10 mouse cellular contexts compared by ENCODE assay signal in the genomic region with DNA sequence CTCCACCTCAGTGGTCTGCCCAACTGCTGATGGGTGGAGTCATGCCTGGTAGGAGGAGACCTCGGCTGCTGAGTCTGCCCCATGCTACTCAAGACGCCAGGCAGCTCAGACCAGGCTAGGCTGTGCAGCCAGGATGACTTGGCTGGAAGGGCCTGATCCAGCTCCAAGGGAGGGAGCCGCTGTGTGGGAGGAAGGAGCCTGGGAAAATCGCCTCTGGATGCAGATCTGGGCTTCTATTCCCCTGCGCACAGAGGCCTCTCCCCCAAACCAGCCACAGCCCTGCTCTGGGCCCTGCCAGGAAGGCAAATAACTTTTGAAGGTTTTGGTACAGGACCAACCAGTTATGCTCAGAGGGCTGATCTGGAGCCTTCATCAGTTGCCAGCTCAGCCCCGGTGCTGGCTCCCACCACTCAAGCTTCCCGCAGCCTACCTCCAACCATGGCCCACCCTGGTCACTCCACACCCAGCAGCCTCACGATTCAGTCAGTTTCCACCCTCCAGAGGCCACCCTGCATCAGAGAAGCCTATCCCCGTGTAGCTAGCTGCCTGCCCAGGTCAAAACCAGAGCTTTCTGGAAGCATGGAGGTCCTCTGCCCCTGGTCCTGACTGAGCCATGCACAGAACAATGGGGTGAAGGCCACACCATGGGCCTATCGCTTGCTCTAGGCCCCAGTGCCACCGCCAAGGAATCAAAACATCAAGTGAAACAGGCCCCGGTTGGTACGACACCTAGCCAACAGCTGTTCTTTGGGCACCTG. TPM values are rescaled to one million over a fixed set of nuclear protein-coding genes. Genes with fewer than 3 reads are reported as not detected.
DNase-seq lines count a peak whose midpoint lies in the region; ATAC-seq and TF ChIP-seq lines count a peak whose summit lies in the region.
"Had no signal": no experiment of that assay in that cellular context is flagged by ENCODE, and none has a peak within 500 bp of the region (broad histone marks: within the 10 kb centered on the region; RNA-seq: fewer than 3 reads in every experiment).

No protein-coding gene starts in this region.

- 62% methylated on average over 13 of the region's 13 CpGs for WGBS in heart, adult 2 months
- 76% methylated on average over 13 of the region's 13 CpGs for WGBS in heart, embryonic 12.5 days
- WGBS in lung, embryonic 14.5 days, result 70% methylated on average over 13 of the region's 13 CpGs
- 81% methylated on average over 13 of the region's 13 CpGs for WGBS in midbrain, embryonic 16.5 days
- WGBS in midbrain, postnatal 0 days, result 81% methylated on average over 13 of the region's 13 CpGs

- no peak for TF ChIP-seq POLR2A in heart, adult 2 months (IDR thresholded peaks at IDR 0.05; ENCODE audit: insufficient read depth, low read depth, low read length)
- no peak for TF ChIP-seq POLR2A in MEL (IDR thresholded peaks at IDR 0.05; ENCODE audit: control insufficient read depth in 1 of 2, insufficient read depth in 1 of 2, low read depth in 1 of 2, low read length in 2 of 2, poor library complexity in 1 of 2)

- no peaks in the 10 kb centered on the region for H3K27me3 ChIP-seq in heart, adult 2 months (ENCODE audit: control insufficient read depth, insufficient read depth, low read length)
- H3K27me3 ChIP-seq in heart, embryonic 12.5 days (replicated peaks), result no peaks in the 10 kb centered on the region
- no peaks in the 10 kb centered on the region for H3K27me3 ChIP-seq in MEL (ENCODE audit: control insufficient read depth in 1 of 2, insufficient read depth in 2 of 2, low read length in 2 of 2)
- H3K27me3 ChIP-seq in lung, embryonic 14.5 days (ENCODE audit: insufficient read depth, low read length), result no peaks in the 10 kb centered on the region
- no peaks in the 10 kb centered on the region for H3K27me3 ChIP-seq in midbrain, embryonic 16.5 days (ENCODE audit: control insufficient read depth, insufficient read depth, low read depth, low read length)
- no peaks in the 10 kb centered on the region for H3K27me3 ChIP-seq in midbrain, postnatal 0 days (ENCODE audit: insufficient read depth, low read length)

- peak overlapping the region; percentile 49 for H3K27ac ChIP-seq in heart, adult 2 months
- H3K27ac ChIP-seq in heart, embryonic 12.5 days (ENCODE audit: poor library complexity, severe bottlenecking), result no peak overlapping the region
- H3K27ac ChIP-seq in MEL (ENCODE audit: control insufficient read depth, low read depth, low read length), result no peak overlapping the region
- peak overlapping the region; percentile 92 for H3K27ac ChIP-seq in gastrocnemius, adult 2 months
- peak overlapping the region; percentile 37; the same call in 1 of the 2 replicates for H3K27ac ChIP-seq in lung, embryonic 14.5 days (ENCODE audit: low read depth)
- H3K27ac ChIP-seq in midbrain, embryonic 16.5 days (ENCODE audit: low read length), result no peak overlapping the region
- no peak overlapping the region for H3K27ac ChIP-seq in midbrain, postnatal 0 days (ENCODE audit: low read depth, low read length)

- H3K9me3 ChIP-seq in heart, embryonic 12.5 days (replicated peaks), result no peaks in the 10 kb centered on the region
- no peaks in the 10 kb centered on the region for H3K9me3 ChIP-seq in MEL (replicated peaks; ENCODE audit: insufficient read depth, low read length)
- no peaks in the 10 kb centered on the region for H3K9me3 ChIP-seq in lung, embryonic 14.5 days (ENCODE audit: low read depth, low read length)
- no peaks in the 10 kb centered on the region for H3K9me3 ChIP-seq in midbrain, embryonic 16.5 days (replicated peaks; ENCODE audit: control insufficient read depth, low read length, poor library complexity, severe bottlenecking)
- no peaks in the 10 kb centered on the region for H3K9me3 ChIP-seq in midbrain, postnatal 0 days (ENCODE audit: low read length)

- no peak for TF ChIP-seq RAD21 in MEL (IDR thresholded peaks at IDR 0.05; ENCODE audit: low read depth, low read length)

- no peak overlapping the region for H3K4me3 ChIP-seq in heart, adult 2 months
- H3K4me3 ChIP-seq in heart, embryonic 12.5 days, result no peak overlapping the region
- no peak overlapping the region for H3K4me3 ChIP-seq in MEL (ENCODE audit: control insufficient read depth in 1 of 2, insufficient read depth in 1 of 2, low read depth in 2 of 2, low read length in 2 of 2)
- no peak overlapping the region for H3K4me3 ChIP-seq in gastrocnemius, adult 2 months
- no peak overlapping the region for H3K4me3 ChIP-seq in lung, embryonic 14.5 days (ENCODE audit: low read depth, low read length)
- H3K4me3 ChIP-seq in midbrain, embryonic 16.5 days (ENCODE audit: low read depth, low read length), result no peak overlapping the region
- H3K4me3 ChIP-seq in midbrain, postnatal 0 days (ENCODE audit: low read depth, low read length), result no peak overlapping the region

- no peak for TF ChIP-seq CTCF in heart, adult 2 months (IDR thresholded peaks at IDR 0.05)
- TF ChIP-seq CTCF in MEL (IDR thresholded peaks at IDR 0.05 in 2 of 3, conservative IDR thresholded peaks at IDR 0.05 in 1 of 3; ENCODE audit: control insufficient read depth in 1 of 3, insufficient read depth in 1 of 3, low read depth in 2 of 3, low read length in 3 of 3, poor library complexity in 1 of 3, severe bottlenecking in 1 of 3), result no peak
- no peak for TF ChIP-seq CTCF in gastrocnemius, adult 2 months (IDR thresholded peaks at IDR 0.05)
- no peak for TF ChIP-seq CTCF in lung, embryonic 14.5 days (IDR thresholded peaks at IDR 0.05; ENCODE audit: low read depth)
- TF ChIP-seq CTCF in midbrain, postnatal 0 days (IDR thresholded peaks at IDR 0.05), result no peak

- intact Hi-C loops in heart, adult 2 months (cut with DNase I), result loop anchor here (5.0 to 10.0 kb wide), 2 partner anchors 173 to 285 kb away; no protein-coding TSS in a partner anchor
- intact Hi-C loops in gastrocnemius, adult 2 months (cut with DNase I), result loop anchor here (10.0 kb wide), 1 partner anchor 315 kb away; no protein-coding TSS in a partner anchor

- no peak overlapping the region for H3K4me2 ChIP-seq in heart, embryonic 12.5 days
- H3K4me2 ChIP-seq in lung, embryonic 14.5 days, result no peak overlapping the region
- H3K4me2 ChIP-seq in midbrain, embryonic 16.5 days (ENCODE audit: low read length), result no peak overlapping the region
- no peak overlapping the region for H3K4me2 ChIP-seq in midbrain, postnatal 0 days (ENCODE audit: low read depth, low read length, poor library complexity, severe bottlenecking)

- H3K36me3 ChIP-seq in heart, adult 2 months (ENCODE audit: control insufficient read depth, insufficient read depth, low read length), result no peaks in the 10 kb centered on the region
- H3K36me3 ChIP-seq in heart, embryonic 12.5 days, result peaks cover 48% of the 10 kb centered on the region
- peaks cover 0 to 6% of the 10 kb centered on the region in 2 experiments; a peak in 3 of 4 replicates for H3K36me3 ChIP-seq in MEL (ENCODE audit: control insufficient read depth in 1 of 2, insufficient read depth in 2 of 2, low read length in 2 of 2)
- peaks cover 47% of the 10 kb centered on the region for H3K36me3 ChIP-seq in lung, embryonic 14.5 days (ENCODE audit: insufficient read depth)
- H3K36me3 ChIP-seq in midbrain, embryonic 16.5 days (ENCODE audit: control insufficient read depth, insufficient read depth, low read length), result peaks cover 30% of the 10 kb centered on the region
- peaks cover 60% of the 10 kb centered on the region for H3K36me3 ChIP-seq in midbrain, postnatal 0 days (ENCODE audit: insufficient read depth, low read length)

- no peak for ATAC-seq in heart, embryonic 12.5 days (ENCODE audit: insufficient number of reproducible peaks, low FRiP score)
- no peak for ATAC-seq in lung, embryonic 14.5 days (ENCODE audit: insufficient read depth)
- no peak for ATAC-seq in midbrain, embryonic 16.5 days
- no peak for ATAC-seq in midbrain, postnatal 0 days (ENCODE audit: low FRiP score)

- peak; percentile 66 to 82 for DNase-seq in heart, adult 2 months
- DNase-seq in MEL (ENCODE audit: low read depth, low spot score), result no peak
- peak; percentile 84 for DNase-seq in gastrocnemius, adult 2 months
- DNase-seq in lung, embryonic 14.5 days, result peak; percentile 56
- no peak for DNase-seq in midbrain, postnatal 0 days (ENCODE audit: low spot score)
- no peak for DNase-seq in embryo, embryonic 11 days
- DNase-seq: cerebellum, postnatal 36 days had no signal

- no peak for TF ChIP-seq EP300 in heart, adult 2 months (IDR thresholded peaks at IDR 0.05; ENCODE audit: insufficient read depth, low read depth, low read length)
- no peak for TF ChIP-seq EP300 in MEL (IDR thresholded peaks at IDR 0.05; ENCODE audit: low read depth in 1 of 2, low read length in 2 of 2)

- peaks cover 3% of the 10 kb centered on the region; the same call in 1 of the 2 replicates for H3K4me1 ChIP-seq in heart, adult 2 months (ENCODE audit: control insufficient read depth, insufficient read depth, low read length)
- H3K4me1 ChIP-seq in heart, embryonic 12.5 days (replicated peaks), result peaks cover 12% of the 10 kb centered on the region; the same call in 1 of the 2 replicates
- H3K4me1 ChIP-seq in MEL (ENCODE audit: control insufficient read depth in 1 of 2, insufficient read depth in 2 of 2, low read length in 2 of 2), result peaks cover 2 to 13% of the 10 kb centered on the region in 2 experiments; a peak in 3 of 4 replicates
- 0 out of 2 replicates have a peak, but pooled peaks cover 4% of the 10 kb centered on the region for H3K4me1 ChIP-seq in lung, embryonic 14.5 days (ENCODE audit: insufficient read depth)
- no peaks in the 10 kb centered on the region for H3K4me1 ChIP-seq in midbrain, embryonic 16.5 days (ENCODE audit: control insufficient read depth, insufficient read depth, low read length)
- no peaks in the 10 kb centered on the region for H3K4me1 ChIP-seq in midbrain, postnatal 0 days (ENCODE audit: insufficient read depth, low read length)

- H3K79me2 ChIP-seq in heart, adult 2 months (replicated peaks; ENCODE audit: control insufficient read depth, insufficient read depth, low read length), result no peaks in the 10 kb centered on the region
- no peaks in the 10 kb centered on the region for H3K79me2 ChIP-seq in MEL (ENCODE audit: control insufficient read depth, insufficient read depth, low read length, poor library complexity)

- no peak overlapping the region for H3K9ac ChIP-seq in heart, adult 2 months (ENCODE audit: low read depth, low read length)
- no peak overlapping the region for H3K9ac ChIP-seq in heart, embryonic 12.5 days
- H3K9ac ChIP-seq in MEL (ENCODE audit: control insufficient read depth, low read depth, low read length, poor library complexity, severe bottlenecking), result no peak overlapping the region
- no peak overlapping the region for H3K9ac ChIP-seq in lung, embryonic 14.5 days
- H3K9ac ChIP-seq in midbrain, embryonic 16.5 days (ENCODE audit: low read depth, low read length), result no peak overlapping the region
- no peak overlapping the region for H3K9ac ChIP-seq in midbrain, postnatal 0 days (replicated peaks; ENCODE audit: low read length, poor library complexity, severe bottlenecking)

RNA-seq across cellular contexts. Expression of a gene that starts 14.1 kb away (rescaled TPM):
- total RNA-seq in heart, adult 2 months (2021), result 1 to 10 TPM; 1.0 to 1.4 TPM
- 1.7 and 2.4 TPM in 2 replicates for polyA plus RNA-seq in heart, adult 2 months (2012; rRNA removed)
- 5.5 and 5.8 TPM in 2 replicates for polyA plus RNA-seq in heart, embryonic 12.5 days (2016; fragmentation: Nextera tagmentation; extraction: Ambion mirVana)
- total RNA-seq in MEL (2012; rRNA removed), result not detected in 2 replicates
- under 1 TPM in 1 of 2 experiments, not detected in 1; 0.29 TPM for polyA plus RNA-seq in MEL (2012; ENCODE audit: insufficient read depth in 1 of 2, insufficient read length in 2 of 2, low read depth in 1 of 2, low replicate concordance in 2 of 2, missing spikeins in 1 of 2)
- under 1 TPM; 0.47 to 0.61 TPM for total RNA-seq in gastrocnemius, adult 2 months (2021)
- 10.4 and 10.9 TPM in 2 replicates for polyA plus RNA-seq in lung, embryonic 14.5 days (2014; fragmentation: Nextera tagmentation; extraction: Ambion mirVana)
- polyA plus RNA-seq in midbrain, embryonic 16.5 days (2015; fragmentation: Nextera tagmentation; extraction: Ambion mirVana), result 61.6 and 74.5 TPM in 2 replicates
- total RNA-seq in midbrain, postnatal 0 days (2014; rRNA removed), result 55.6 and 68.4 TPM in 2 replicates
- 103 and 104 TPM in 2 replicates for polyA plus RNA-seq in midbrain, postnatal 0 days (2015; fragmentation: Nextera tagmentation; extraction: Ambion mirVana)
- total RNA-seq: neutrophil, adult 5-6 weeks had no signal

RNA-seq across cellular contexts. Expression of a gene that starts 19.1 kb away (rescaled TPM):
- 100 to 1,000 TPM; 128 to 140 TPM for total RNA-seq in heart, adult 2 months (2021)
- 99.4 and 99.6 TPM in 2 replicates for polyA plus RNA-seq in heart, adult 2 months (2012; rRNA removed)
- polyA plus RNA-seq in heart, embryonic 12.5 days (2016; fragmentation: Nextera tagmentation; extraction: Ambion mirVana), result 121 and 125 TPM in 2 replicates
- total RNA-seq in MEL (2012; rRNA removed), result 177 and 181 TPM in 2 replicates
- polyA plus RNA-seq in MEL (2012; ENCODE audit: insufficient read depth in 1 of 2, insufficient read length in 2 of 2, low read depth in 1 of 2, low replicate concordance in 2 of 2, missing spikeins in 1 of 2), result 100 to 1,000 TPM in 1 of 2 experiments, not detected in 1; 159 TPM
- 100 to 1,000 TPM in 1 of 2 experiments, 10 to 100 TPM in 1; 84.2 to 104 TPM for total RNA-seq in gastrocnemius, adult 2 months (2021)
- 147 and 149 TPM in 2 replicates for polyA plus RNA-seq in lung, embryonic 14.5 days (2014; fragmentation: Nextera tagmentation; extraction: Ambion mirVana)
- 156 and 158 TPM in 2 replicates for polyA plus RNA-seq in midbrain, embryonic 16.5 days (2015; fragmentation: Nextera tagmentation; extraction: Ambion mirVana)
- total RNA-seq in midbrain, postnatal 0 days (2014; rRNA removed), result 63.7 and 84.4 TPM in 2 replicates
- polyA plus RNA-seq in midbrain, postnatal 0 days (2015; fragmentation: Nextera tagmentation; extraction: Ambion mirVana), result 173 and 175 TPM in 2 replicates

RNA-seq across cellular contexts. Expression of a gene that starts 23.4 kb away (rescaled TPM):
- total RNA-seq in heart, adult 2 months (2021), result 10 to 100 TPM; 17.1 to 24.1 TPM
- polyA plus RNA-seq in heart, adult 2 months (2012; rRNA removed), result 21.0 and 27.1 TPM in 2 replicates
- polyA plus RNA-seq in heart, embryonic 12.5 days (2016; fragmentation: Nextera tagmentation; extraction: Ambion mirVana), result 34.0 and 35.6 TPM in 2 replicates
- total RNA-seq in MEL (2012; rRNA removed), result 14.1 and 14.8 TPM in 2 replicates
- polyA plus RNA-seq in MEL (2012; ENCODE audit: insufficient read depth in 1 of 2, insufficient read length in 2 of 2, low read depth in 1 of 2, low replicate concordance in 2 of 2, missing spikeins in 1 of 2), result 10 to 100 TPM in 1 of 2 experiments, not detected in 1; 23.1 TPM
- total RNA-seq in gastrocnemius, adult 2 months (2021), result 10 to 100 TPM; 20.8 to 25.1 TPM
- polyA plus RNA-seq in lung, embryonic 14.5 days (2014; fragmentation: Nextera tagmentation; extraction: Ambion mirVana), result 41.3 and 46.5 TPM in 2 replicates
- polyA plus RNA-seq in midbrain, embryonic 16.5 days (2015; fragmentation: Nextera tagmentation; extraction: Ambion mirVana), result 21.9 and 22.6 TPM in 2 replicates
- total RNA-seq in midbrain, postnatal 0 days (2014; rRNA removed), result 8.9 and 13.3 TPM in 2 replicates
- polyA plus RNA-seq in midbrain, postnatal 0 days (2015; fragmentation: Nextera tagmentation; extraction: Ambion mirVana), result 16.7 and 18.2 TPM in 2 replicates

RNA-seq across cellular contexts. Expression of a gene that starts 30.9 kb away (rescaled TPM):
- 10 to 100 TPM; 55.2 to 57.3 TPM for total RNA-seq in heart, adult 2 months (2021)
- polyA plus RNA-seq in heart, adult 2 months (2012; rRNA removed), result 94.4 and 132 TPM in 2 replicates
- 34.5 and 39.1 TPM in 2 replicates for polyA plus RNA-seq in heart, embryonic 12.5 days (2016; fragmentation: Nextera tagmentation; extraction: Ambion mirVana)
- total RNA-seq in MEL (2012; rRNA removed), result 18.1 and 27.5 TPM in 2 replicates
- 10 to 100 TPM in 1 of 2 experiments, not detected in 1; 46.7 TPM for polyA plus RNA-seq in MEL (2012; ENCODE audit: insufficient read depth in 1 of 2, insufficient read length in 2 of 2, low read depth in 1 of 2, low replicate concordance in 2 of 2, missing spikeins in 1 of 2)
- total RNA-seq in gastrocnemius, adult 2 months (2021), result 10 to 100 TPM; 52.7 to 55.2 TPM
- polyA plus RNA-seq in lung, embryonic 14.5 days (2014; fragmentation: Nextera tagmentation; extraction: Ambion mirVana), result 32.8 and 37.9 TPM in 2 replicates
- 41.3 and 42.8 TPM in 2 replicates for polyA plus RNA-seq in midbrain, embryonic 16.5 days (2015; fragmentation: Nextera tagmentation; extraction: Ambion mirVana)
- 72.3 and 82.2 TPM in 2 replicates for total RNA-seq in midbrain, postnatal 0 days (2014; rRNA removed)
- 25.9 TPM in 2 replicates for polyA plus RNA-seq in midbrain, postnatal 0 days (2015; fragmentation: Nextera tagmentation; extraction: Ambion mirVana)

Comparison
In these comparisons a context has a peak if more than half of its experiments do, and no peak if none do; other contexts are left out.
1. H3K27ac ChIP-seq: peak in heart, adult 2 months (single experiment), gastrocnemius, adult 2 months (single experiment) and lung, embryonic 14.5 days (single experiment); none in heart, embryonic 12.5 days (single experiment), MEL (single experiment), midbrain, embryonic 16.5 days (single experiment) and midbrain, postnatal 0 days (single experiment).
2. DNase-seq: peak in heart, adult 2 months (2 of 2), gastrocnemius, adult 2 months (single experiment) and lung, embryonic 14.5 days (single experiment); none in MEL (single experiment), midbrain, postnatal 0 days (single experiment) and embryo, embryonic 11 days (single experiment).